Mouse (Mus musculus): Measurements from ENCODE around the gene Hivep2. TPM values are rescaled to one million over a fixed set of nuclear protein-coding genes. Genes with fewer than 3 reads are reported as not detected.

Gene Hivep2
- polyA plus RNA-seq (2015; fragmentation: Illumina TruSeq; extraction: RNeasy Lipid Tissue Mini Kit (QIAGEN cat#74804); ENCODE audit: low read depth, low replicate concordance), result 84.0 TPM

DNA sequence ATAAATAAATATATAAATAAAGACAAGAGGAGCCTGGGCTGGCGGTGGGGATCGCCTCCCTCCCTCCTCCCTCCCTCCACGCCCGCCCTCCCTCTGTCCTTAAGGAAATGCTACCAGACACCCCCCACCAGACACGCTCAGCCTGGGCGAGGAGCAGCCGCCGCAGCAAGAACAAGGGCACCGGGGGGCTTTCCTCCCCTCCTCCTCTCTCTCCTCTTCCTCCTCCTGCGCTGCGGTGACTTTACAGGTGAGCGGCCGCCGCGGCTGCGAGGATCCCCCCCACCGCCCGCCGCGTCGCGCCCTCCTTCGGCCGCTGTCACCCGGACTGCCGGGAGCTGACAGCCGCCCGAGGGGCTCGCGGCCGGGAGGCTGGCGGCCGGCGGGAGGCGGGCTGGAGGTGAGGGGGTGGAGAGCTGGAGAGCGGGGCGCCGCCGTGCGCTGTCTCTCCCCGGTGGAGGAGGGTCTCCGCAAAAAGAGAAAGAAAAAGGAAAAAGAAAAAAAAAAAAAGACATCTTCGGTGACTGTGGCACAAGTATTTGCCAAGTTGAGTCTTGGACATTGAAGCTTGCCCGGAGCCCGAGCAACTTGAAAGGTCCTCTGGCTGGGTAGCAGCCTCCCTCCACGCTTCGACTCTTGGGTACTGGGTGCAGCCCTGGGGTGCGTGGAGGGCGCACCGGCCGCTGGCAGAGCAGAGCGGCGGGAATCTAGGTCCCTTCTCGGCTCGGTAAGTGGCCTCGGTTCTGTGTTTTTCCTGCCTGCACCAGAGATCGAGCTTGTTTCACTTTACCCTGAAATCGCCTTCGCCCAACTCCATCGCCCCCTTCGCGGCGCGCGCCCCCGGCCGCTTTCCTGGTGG lies at the start of gene Hivep2:
Gene Hivep2 (plus strand): TSS at position 102 of the 856 bp plus-strand sequence.

Other genes starting within 250 kb of the Hivep2 start
- 74.1 TPM for gene Aig1, start 97.1 kb upstream of the Hivep2 start, polyA plus RNA-seq (2015; fragmentation: Illumina TruSeq; extraction: RNeasy Lipid Tissue Mini Kit (QIAGEN cat#74804); ENCODE audit: low read depth, low replicate concordance)

Data from brain, adult 10 weeks (tissue).